Mouse (Mus musculus) thymus, adult 2 months (tissue): ENCODE data around the gene Prtn3. TPM values are rescaled to one million over a fixed set of nuclear protein-coding genes. Genes with fewer than 3 reads are reported as not detected.

ENCODE experiments used
- DNase-seq: peaks from one replicate; pipeline ENCODE4 v3.0.0; 2021
- H3K27ac ChIP-seq: fragments of 200-500 bp; 2 replicates; pipeline ENCODE4 v1.5.1; 2012; ENCODE audit warnings: low read length, control low read depth; ENCODE audit not compliant: control insufficient read depth, insufficient read depth
- H3K27me3 ChIP-seq: fragments of 200-500 bp; 2 replicates; pipeline ENCODE4 v1.6.1; 2012; ENCODE audit warnings: mild to moderate bottlenecking, low read length, moderate library complexity, mixed read lengths; ENCODE audit not compliant: control insufficient read depth, insufficient read depth
- H3K36me3 ChIP-seq: fragments of 200-500 bp; 2 replicates; pipeline ENCODE4 v1.6.1; 2012; ENCODE audit warnings: mild to moderate bottlenecking, low read length, moderate library complexity; ENCODE audit not compliant: control insufficient read depth, insufficient read depth
- H3K4me1 ChIP-seq: fragments of 200-500 bp; replicated peaks from 2 replicates; pipeline ENCODE4 v1.6.1; 2012; ENCODE audit warnings: low read length; ENCODE audit not compliant: control insufficient read depth, insufficient read depth
- H3K4me3 ChIP-seq: fragments of 200-500 bp; 2 replicates; pipeline ENCODE4 v1.5.1; 2012; ENCODE audit warnings: mild to moderate bottlenecking, low read length, control low read depth, moderate library complexity; ENCODE audit not compliant: control insufficient read depth, insufficient read depth
- CTCF ChIP-seq: fragments of 200-500 bp; IDR thresholded peaks from 2 replicates; pipeline ENCODE4 v1.5.1; 2012; ENCODE audit warnings: mild to moderate bottlenecking, control low read depth, low read length, moderate library complexity, borderline replicate concordance; ENCODE audit not compliant: control insufficient read depth, poor library complexity, insufficient read depth; ENCODE audit errors: extremely low read depth
- POLR2A ChIP-seq: fragments of 200-500 bp; IDR thresholded peaks from 2 replicates; pipeline ENCODE4 v1.6.1; 2012; ENCODE audit warnings: mild to moderate bottlenecking, low read length, control low read depth, moderate library complexity; ENCODE audit not compliant: control insufficient read depth, poor library complexity, insufficient read depth; ENCODE audit errors: extremely low read depth
- WGBS: fragments of 180-500 bp; shearing (Covaris S2); methylation state at CpG from one replicate; pipeline ENCODE4 v1.1.7; 2018; 5-methylcytosine and 5-hydroxymethylcytosine counted together
- polyA plus RNA-seq: library from polyadenylated mRNA; depleted of rRNA; stranded (reverse); fragments of >200 nt; gene quantifications from 2 replicates; pipeline ENCODE4 v1.2.3, GENCODE M21; 2012

Prtn3 gene
- polyA plus RNA-seq, 1 experiment: 5.3 TPM

- Histone ChIP-seq H3K27ac (no peak overlapping the region), H3K27me3 (peaks cover 8% of the 10 kb centered on the region; the same call in 1 of the 2 replicates), H3K36me3 (no peaks in the 10 kb centered on the region), H3K4me3 (no peak overlapping the region), H3K4me1 (peaks cover 28% of the 10 kb centered on the region)
- WGBS: 10% methylated on average over 6 of the region's 6 CpGs
- TF ChIP-seq POLR2A (no peak), CTCF (no peak)
- DNase-seq: no peak
Observed at GRCm38 (mm10) chr10:79873313-79873712, 963 bp upstream of the Prtn3 start.

DNA sequence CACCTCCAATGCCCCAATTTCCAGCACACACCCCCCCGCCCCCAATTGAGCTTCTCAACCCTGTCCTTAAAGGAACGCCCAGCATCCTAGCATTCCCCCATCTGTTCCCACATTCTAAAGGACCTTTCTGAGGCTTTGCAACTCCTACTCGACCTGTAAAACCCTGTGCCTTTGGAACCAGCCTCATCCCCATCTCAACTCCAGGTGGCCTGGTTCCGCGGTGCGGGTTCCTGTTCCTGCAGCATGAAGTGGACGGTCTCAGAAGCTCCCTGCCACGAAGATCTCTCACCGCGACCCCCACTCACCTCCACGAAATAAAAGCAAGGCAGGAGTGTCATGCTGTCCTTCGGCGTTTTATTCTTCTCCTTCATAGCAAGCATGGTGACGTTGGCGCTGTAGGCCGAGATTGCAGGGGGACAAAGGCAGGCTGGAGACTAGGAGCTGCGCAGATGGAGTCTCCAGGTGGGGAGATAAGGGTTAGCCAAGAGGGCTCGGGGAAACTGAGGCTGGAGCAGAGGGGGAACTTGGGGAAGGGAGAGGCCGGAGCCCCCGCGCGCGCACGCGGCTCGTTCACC, 474 bp upstream of the Prtn3 start:
- Histone ChIP-seq H3K27me3 (peaks cover 8% of the 10 kb centered on the region; the same call in 1 of the 2 replicates), H3K4me3 (peak overlapping the region; percentile 37), H3K36me3 (no peaks in the 10 kb centered on the region), H3K27ac (no peak overlapping the region), H3K4me1 (peaks cover 28% of the 10 kb centered on the region)
- TF ChIP-seq CTCF (no peak), POLR2A (no peak)
- WGBS: 4% methylated on average over 26 of the region's 26 CpGs
- DNase-seq: no peak

GRCm38 (mm10) chr10:79877174-79877573, 2.9 kb downstream of the Prtn3 start:
- no peak for TF ChIP-seq CTCF
- TF ChIP-seq POLR2A: no peak
- Histone ChIP-seq H3K36me3 (no peaks in the 10 kb centered on the region), H3K27me3 (peaks cover 8% of the 10 kb centered on the region; the same call in 1 of the 2 replicates), H3K4me3 (no peak overlapping the region), H3K4me1 (peaks cover 36% of the 10 kb centered on the region), H3K27ac (no peak overlapping the region)
- DNase-seq: no peak
- 4% methylated on average over 1 of the region's 1 CpGs for WGBS

DNA sequence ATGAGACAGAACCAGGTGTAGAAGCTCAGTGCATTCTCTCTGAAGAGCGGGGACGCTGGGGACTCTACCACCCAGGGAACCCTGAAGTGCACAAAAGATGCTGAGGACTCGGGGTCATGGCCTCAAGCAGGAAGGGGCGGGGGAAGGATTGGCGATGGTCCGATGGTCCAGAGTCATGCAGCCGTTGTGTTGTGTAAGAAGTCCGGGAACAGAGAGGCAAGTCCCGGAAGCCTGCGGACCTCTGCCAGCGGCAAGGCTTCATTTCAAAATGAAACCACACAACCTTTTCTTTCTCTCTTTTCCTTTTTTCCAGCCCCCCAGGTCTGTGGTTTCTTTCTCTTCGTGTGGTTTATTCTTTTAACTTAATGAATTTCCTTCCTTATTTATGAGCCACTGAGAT, 3.5 kb downstream of the Prtn3 start:
- no peak for DNase-seq

GRCm38 (mm10) chr10:79879527-79879926, 5.3 kb downstream of the Prtn3 start:
- Histone ChIP-seq H3K4me3 (no peak overlapping the region), H3K36me3 (no peaks in the 10 kb centered on the region), H3K27ac (no peak overlapping the region), H3K27me3 (no peaks in the 10 kb centered on the region; the same call in 1 of the 2 replicates), H3K4me1 (peaks cover 23% of the 10 kb centered on the region)
- TF ChIP-seq POLR2A (no peak), CTCF (no peak)
- 16% methylated on average over 3 of the region's 3 CpGs for WGBS
- no peak for DNase-seq

More for the DNA sequence above, 3.5 kb downstream of the Prtn3 start:
- peaks cover 36% of the 10 kb centered on the region for H3K4me1 ChIP-seq
- no peak for TF ChIP-seq POLR2A
- no peak for TF ChIP-seq CTCF
- peak overlapping the region; percentile 14 for H3K4me3 ChIP-seq
- no peaks in the 10 kb centered on the region for H3K36me3 ChIP-seq
- 4% methylated on average over 12 of the region's 12 CpGs for WGBS
- peaks cover 8% of the 10 kb centered on the region; the same call in 1 of the 2 replicates for H3K27me3 ChIP-seq
- H3K27ac ChIP-seq: no peak overlapping the region

- TF ChIP-seq POLR2A (no peak), CTCF (no peak)
- DNase-seq: no peak
- Histone ChIP-seq H3K27ac (no peak overlapping the region), H3K27me3 (no peaks in the 10 kb centered on the region; the same call in 1 of the 2 replicates), H3K4me3 (no peak overlapping the region), H3K36me3 (no peaks in the 10 kb centered on the region), H3K4me1 (peaks cover 21% of the 10 kb centered on the region)
- WGBS: 8% methylated on average over 9 of the region's 9 CpGs
Observed at GRCm38 (mm10) chr10:79880721-79881120, 6.4 kb downstream of the Prtn3 start.

- Histone ChIP-seq H3K27ac (no peak overlapping the region), H3K4me3 (no peak overlapping the region), H3K36me3 (no peaks in the 10 kb centered on the region), H3K4me1 (peaks cover 19% of the 10 kb centered on the region), H3K27me3 (no peaks in the 10 kb centered on the region; the same call in 1 of the 2 replicates)
- no peak for DNase-seq
- WGBS: 6% methylated on average over 22 of the region's 22 CpGs
- TF ChIP-seq CTCF (no peak), POLR2A (no peak)
Observed at GRCm38 (mm10) chr10:79881981-79882380, 7.7 kb downstream of the Prtn3 start.
